Mouse (Mus musculus) left cerebral cortex, adult 2 months (tissue): ENCODE measurements at regions not wholly inside any gene's neighbourhood (a gene's known extent, or its start where the extent isn't known, plus 50 kb on each side); places are given as distances from the start of the nearest gene placed in this dataset.
A peak's percentile ranks its signal among the peaks of the same experiment; 100 is the strongest.

Experiments
- DNase-seq, 2 experiments: peaks; one replicate each; pipeline ENCODE4 v3.0.0; 2021 to 2022; ENCODE audit warnings: low spot score in 2 of 2, mixed read lengths in 1 of 2; ENCODE audit errors: extremely low spot score in 1 of 2
- H3K27ac ChIP-seq: fragments of 200-600 bp; 2 replicates; pipeline ENCODE4 v1.8.1; 2022
- H3K4me3 ChIP-seq: fragments of 200-600 bp; 2 replicates; pipeline ENCODE4 v1.8.1; 2022
- CTCF ChIP-seq: fragments of 200-600 bp; IDR thresholded peaks from 2 replicates; pipeline ENCODE4 v1.8.1; 2022; ENCODE audit warnings: antibody characterized with exemption, mild to moderate bottlenecking, moderate library complexity
- intact Hi-C: fragments of 180-260 bp; cut with DNase I; formaldehyde crosslinking; loops from one replicate; pipeline ENCODE4 v1.15.1; 2025

- DNase-seq, result no peak
- Histone ChIP-seq H3K27ac (0 out of 2 replicates have a peak overlapping the region, but pooled peaks have one; percentile 19), H3K4me3 (no peak overlapping the region)
- intact Hi-C loops, result no loop called here
- no peak for TF ChIP-seq CTCF
These were observed 112.5 kb upstream of the Sash1 start for GRCm38 (mm10) chr10:8998356-8998755.

GRCm38 (mm10) chr10:8995097-8995496 is 109.2 kb upstream of the Sash1 start:
- no peak for DNase-seq

GRCm38 (mm10) chr10:8986339-8986738 is 100.5 kb upstream of the Sash1 start:
- DNase-seq, result no peak
- H3K4me3 ChIP-seq, result peak overlapping the region; percentile 11; the same call in 1 of the 2 replicates
- no peak for TF ChIP-seq CTCF
- H3K27ac ChIP-seq, result no peak overlapping the region
- intact Hi-C loops, result no loop called here

More at GRCm38 (mm10) chr10:8995097-8995496, 109.2 kb upstream of the Sash1 start:
- intact Hi-C loops, result no loop called here
- Histone ChIP-seq H3K27ac (no peak overlapping the region), H3K4me3 (no peak overlapping the region)
- no peak for TF ChIP-seq CTCF

GRCm38 (mm10) chr10:8983347-8983746 is 97.5 kb upstream of the Sash1 start:
- TF ChIP-seq CTCF, result no peak
- intact Hi-C loops, result no loop called here
- Histone ChIP-seq H3K4me3 (no peak overlapping the region), H3K27ac (no peak overlapping the region)
- no peak for DNase-seq

- no peak overlapping the region for H3K27ac ChIP-seq
- H3K4me3 ChIP-seq, result no peak overlapping the region
- no peak for DNase-seq
- no peak for TF ChIP-seq CTCF
- intact Hi-C loops, result no loop called here
These were observed 94.7 kb upstream of the Sash1 start for GRCm38 (mm10) chr10:8980568-8980967.

- no peak for DNase-seq
- intact Hi-C loops, result no loop called here
- Histone ChIP-seq H3K4me3 (no peak overlapping the region), H3K27ac (no peak overlapping the region)
- no peak for TF ChIP-seq CTCF
These were observed 92.7 kb upstream of the Sash1 start for GRCm38 (mm10) chr10:8978595-8978994.

- no peak for DNase-seq
- TF ChIP-seq CTCF, result peak; percentile 15
- intact Hi-C loops, result loop anchor here (5.0 kb wide), 2 partner anchors 132 to 182 kb away; no protein-coding TSS in a partner anchor
- H3K27ac ChIP-seq, result no peak overlapping the region
- no peak overlapping the region for H3K4me3 ChIP-seq
These were observed 88.1 kb upstream of the Sash1 start for GRCm38 (mm10) chr10:8973934-8974333.

GRCm38 (mm10) chr10:8972789-8973551 is 87.1 kb upstream of the Sash1 start:
- DNase-seq, result no peak
- intact Hi-C loops, result loop anchor here (5.0 kb wide), 2 partner anchors 131 to 181 kb away; no protein-coding TSS in a partner anchor
- Histone ChIP-seq H3K4me3 (no peak overlapping the region), H3K27ac (peak overlapping the region; percentile 52)
- TF ChIP-seq CTCF, result no peak

- Histone ChIP-seq H3K27ac (no peak overlapping the region), H3K4me3 (no peak overlapping the region)
- DNase-seq, result no peak
- intact Hi-C loops, result loop anchor here (5.0 kb wide), 2 partner anchors 129 to 179 kb away; no protein-coding TSS in a partner anchor
- no peak for TF ChIP-seq CTCF
These were observed 84.9 kb upstream of the Sash1 start for GRCm38 (mm10) chr10:8970807-8971206.

GRCm38 (mm10) chr10:8969586-8969985 is 83.7 kb upstream of the Sash1 start:
- intact Hi-C loops, result no loop called here
- no peak for TF ChIP-seq CTCF
- DNase-seq, result no peak
- no peak overlapping the region for H3K4me3 ChIP-seq
- H3K27ac ChIP-seq, result no peak overlapping the region

- intact Hi-C loops, result no loop called here
- Histone ChIP-seq H3K27ac (no peak overlapping the region), H3K4me3 (no peak overlapping the region)
- DNase-seq, result no peak
- no peak for TF ChIP-seq CTCF
These were observed 83.1 kb upstream of the Sash1 start for GRCm38 (mm10) chr10:8969016-8969415.

GRCm38 (mm10) chr10:8968276-8968923 is 82.5 kb upstream of the Sash1 start:
- H3K4me3 ChIP-seq, result no peak overlapping the region
- DNase-seq, result no peak
- intact Hi-C loops, result no loop called here
- TF ChIP-seq CTCF, result no peak
- H3K27ac ChIP-seq, result no peak overlapping the region; the same call in 1 of the 2 replicates
